Mouse (Mus musculus): ENCODE results near the gene Traf1.

DNA sequence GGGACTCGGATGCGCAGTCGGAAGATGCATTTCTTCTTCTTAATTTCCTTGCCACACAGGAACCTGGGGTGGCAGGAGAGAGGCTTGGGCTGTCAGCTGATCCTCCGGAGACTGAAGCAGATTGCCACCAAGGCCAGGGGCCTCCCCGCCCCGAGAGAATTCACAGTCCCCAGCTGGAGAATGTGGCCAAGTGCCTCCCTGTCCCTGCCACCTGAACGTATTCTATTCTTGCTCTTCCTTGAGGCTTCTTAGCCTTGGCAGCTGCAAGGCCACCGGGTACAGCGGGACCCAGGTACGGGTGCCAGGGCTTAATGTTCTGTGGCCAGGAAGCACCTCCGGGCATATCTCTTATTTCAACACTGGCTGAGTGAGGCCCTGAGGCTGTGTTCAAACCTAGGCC is 61.9 kb downstream of the Traf1 start:
- TF ChIP-seq POLR2A (IDR thresholded peaks at IDR 0.05; ENCODE audit: extremely low read depth, insufficient read depth, low read length): no peak
- TF ChIP-seq CTCF (IDR thresholded peaks at IDR 0.05; ENCODE audit: low read depth, low read length): no peak
